Mouse (Mus musculus) liver, adult 2 months (tissue): ENCODE data around the gene Cd300lf.

ENCODE experiments used
- CTCF ChIP-seq: fragments of 200-500 bp; IDR thresholded peaks from 2 replicates; pipeline ENCODE4 v1.5.1; 2011; ENCODE audit warnings: low read depth, low read length, control low read depth
- POLR2A ChIP-seq: fragments of 200-500 bp; IDR thresholded peaks from 2 replicates; pipeline ENCODE4 v1.6.1; 2011; ENCODE audit warnings: low read length, control low read depth; ENCODE audit not compliant: insufficient read depth; ENCODE audit errors: extremely low read depth

GRCm38 (mm10) chr11:115101615-115102051, 32.2 kb downstream of the Cd300lf start:
- TF ChIP-seq CTCF (no peak), POLR2A (no peak)
